Mouse (Mus musculus) limb, embryonic 12.5 days (tissue): ENCODE measurements around the gene Ppm1e. TPM values are rescaled to one million over a fixed set of nuclear protein-coding genes. Genes with fewer than 3 reads are reported as not detected.

ENCODE experiments used
- ATAC-seq: fragments of 200-750 bp; cut with Nextera tagmentation; 2 replicates; pipeline ENCODE4 v1.8.0; 2017; ENCODE audit warnings: low read depth, moderate TSS enrichment; ENCODE audit not compliant: insufficient number of reproducible peaks, insufficient read depth, low FRiP score, low TSS enrichment
- H3K27ac ChIP-seq: fragments of 300-500 bp; sonication (generic); 2 replicates; pipeline ENCODE4 v1.5.1; 2016; ENCODE audit warnings: mild to moderate bottlenecking, moderate library complexity
- H3K27me3 ChIP-seq: fragments of 300-500 bp; sonication (generic); 2 replicates; pipeline ENCODE4 v1.6.1; 2016; ENCODE audit warnings: mild to moderate bottlenecking, moderate library complexity
- H3K36me3 ChIP-seq: fragments of 300-500 bp; sonication (generic); 2 replicates; pipeline ENCODE4 v1.6.1; 2016; ENCODE audit warnings: mild to moderate bottlenecking, moderate library complexity
- H3K4me1 ChIP-seq: fragments of 300-500 bp; sonication (generic); replicated peaks from 2 replicates; pipeline ENCODE4 v1.6.1; 2016
- H3K4me2 ChIP-seq: fragments of 300-500 bp; sonication (generic); 2 replicates; pipeline ENCODE4 v1.6.1; 2016; ENCODE audit warnings: mild to moderate bottlenecking, moderate library complexity
- H3K4me3 ChIP-seq: fragments of 300-500 bp; sonication (generic); replicated peaks from 2 replicates; pipeline ENCODE4 v1.5.1; 2016; ENCODE audit warnings: mild to moderate bottlenecking
- H3K9ac ChIP-seq: fragments of 300-500 bp; sonication (generic); replicated peaks from 2 replicates; pipeline ENCODE4 v1.6.1; 2016; ENCODE audit warnings: mild to moderate bottlenecking, moderate library complexity
- H3K9me3 ChIP-seq: fragments of 300-500 bp; sonication (generic); 2 replicates; pipeline ENCODE4 v1.6.1; 2016; ENCODE audit warnings: mild to moderate bottlenecking, moderate library complexity
- WGBS: fragments of 180-500 bp; shearing (Covaris S2); methylation state at CpG from one replicate; pipeline ENCODE4 v1.1.7; 2016; 5-methylcytosine and 5-hydroxymethylcytosine counted together
- polyA plus RNA-seq: library from polyadenylated mRNA; unstranded; fragments of >200 nt; fragmentation: Nextera tagmentation; extraction: Ambion mirVana; gene quantifications from 2 replicates; pipeline ENCODE4 v1.2.1, GENCODE M21; 2016

Gene Ppm1e
- polyA plus RNA-seq, 1 experiment from 2014 or later = 2.1 TPM

DNA sequence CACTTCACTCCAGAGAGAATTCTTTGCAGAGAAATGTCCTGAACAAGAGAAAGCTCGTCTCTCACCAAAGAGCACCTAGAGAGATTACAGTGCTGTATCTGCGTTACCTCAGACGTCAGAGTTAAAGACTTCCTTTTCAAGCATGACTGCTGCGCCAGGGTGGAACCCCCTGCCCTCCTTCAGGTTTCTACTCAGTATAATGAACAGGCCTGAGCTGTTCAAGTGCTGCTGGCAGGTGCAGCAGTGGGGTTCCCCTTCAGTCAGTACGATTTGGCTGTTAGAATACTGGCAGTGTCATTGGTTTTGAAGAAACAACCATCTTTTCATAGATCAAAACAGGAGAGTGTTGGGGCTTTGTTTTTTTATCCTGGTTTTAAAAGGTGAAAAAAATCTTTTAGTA, 131.8 kb downstream of the Ppm1e start:
- H3K27ac ChIP-seq = no peak overlapping the region
- H3K4me2 ChIP-seq = no peak overlapping the region
- no peak for ATAC-seq
- WGBS = 80% methylated on average over 5 of the region's 5 CpGs
- H3K9me3 ChIP-seq = no peaks in the 10 kb centered on the region
- no peaks in the 10 kb centered on the region for H3K4me1 ChIP-seq
- H3K4me3 ChIP-seq = no peak overlapping the region
- H3K36me3 ChIP-seq = peaks cover 6% of the 10 kb centered on the region; the same call in 1 of the 2 replicates
- no peaks in the 10 kb centered on the region for H3K27me3 ChIP-seq
- no peak overlapping the region for H3K9ac ChIP-seq

DNA sequence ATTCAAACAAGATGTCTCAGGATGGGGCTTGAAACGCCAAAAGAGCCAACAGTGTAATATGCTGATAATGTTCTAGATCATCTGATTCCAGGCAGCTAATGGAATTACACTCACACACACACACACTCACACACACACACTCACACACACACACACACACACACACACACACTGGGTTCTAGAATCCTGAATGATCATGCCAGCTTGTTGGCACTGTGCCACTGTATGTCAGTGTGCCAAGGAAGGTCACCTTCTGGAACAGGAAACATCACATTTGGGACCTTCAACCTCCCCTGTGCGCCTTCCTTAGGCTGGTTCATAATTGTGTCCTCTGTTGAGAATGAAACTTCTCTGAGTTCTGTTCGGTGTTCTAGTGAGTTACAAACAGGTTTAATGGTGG, 136.1 kb downstream of the Ppm1e start:
- no peak for ATAC-seq
- no peaks in the 10 kb centered on the region for H3K27me3 ChIP-seq
- H3K4me1 ChIP-seq = no peaks in the 10 kb centered on the region
- H3K27ac ChIP-seq = no peak overlapping the region
- no peak overlapping the region for H3K4me2 ChIP-seq
- 88% methylated on average over 3 of the region's 3 CpGs for WGBS
- H3K9me3 ChIP-seq = no peaks in the 10 kb centered on the region
- peaks cover 20% of the 10 kb centered on the region; the same call in 1 of the 2 replicates for H3K36me3 ChIP-seq
- no peak overlapping the region for H3K9ac ChIP-seq
- no peak overlapping the region for H3K4me3 ChIP-seq

DNA sequence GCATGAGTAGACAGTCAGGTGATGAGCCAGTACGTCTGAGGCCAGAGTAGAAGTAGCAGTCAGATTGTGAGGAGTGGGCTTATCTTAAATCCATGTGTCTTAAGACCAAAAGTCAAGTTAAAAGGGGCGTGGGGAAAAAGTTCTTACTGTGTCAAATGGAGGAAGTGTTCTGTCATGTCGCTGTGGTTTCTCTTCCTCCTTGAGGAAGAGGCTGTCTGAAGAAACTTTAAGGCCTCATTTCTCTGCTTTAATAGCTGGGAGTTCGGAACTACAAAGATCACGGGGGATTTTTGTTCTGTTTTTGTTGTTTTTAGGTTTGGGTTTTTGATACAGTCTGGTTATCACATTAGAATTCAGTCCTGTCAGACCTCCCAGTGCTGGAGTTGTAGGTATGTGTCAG, 146.5 kb downstream of the Ppm1e start:
- Histone ChIP-seq H3K4me3 (no peak overlapping the region), H3K4me2 (no peak overlapping the region), H3K27ac (no peak overlapping the region), H3K9me3 (no peaks in the 10 kb centered on the region), H3K36me3 (peaks cover 24% of the 10 kb centered on the region), H3K27me3 (no peaks in the 10 kb centered on the region), H3K4me1 (no peaks in the 10 kb centered on the region), H3K9ac (no peak overlapping the region)
- no peak for ATAC-seq
- 84% methylated on average over 5 of the region's 5 CpGs for WGBS

Other genes starting within 250 kb of the Ppm1e start
- 101 and 103 TPM in 2 replicates for gene Ska2, start 249.8 kb downstream of the Ppm1e start, polyA plus RNA-seq
- 33.2 and 35.1 TPM in 2 replicates for gene Trim37, start 231.9 kb downstream of the Ppm1e start, polyA plus RNA-seq
- 11.8 and 12.3 TPM in 2 replicates for gene Rad51c, start 45.9 kb upstream of the Ppm1e start, polyA plus RNA-seq
- 0.47 and 0.81 TPM in 2 replicates for gene Tex14, start 46.0 kb upstream of the Ppm1e start, polyA plus RNA-seq
- gene Gm11492, start 207.6 kb upstream of the Ppm1e start, polyA plus RNA-seq = not detected in 2 replicates
- gene Sept4, start 209.9 kb upstream of the Ppm1e start, polyA plus RNA-seq = 10.7 and 10.9 TPM in 2 replicates
- 53.4 and 54.0 TPM in 2 replicates for gene Mtmr4, start 233.1 kb upstream of the Ppm1e start, polyA plus RNA-seq